Mouse (Mus musculus) cerebellum, adult 9-11 months (tissue): ENCODE measurements around the gene Tmem138.
A peak's percentile ranks its signal among the peaks of the same experiment; 100 is the strongest.

Experiments
- DNase-seq: peaks from one replicate; pipeline ENCODE4 v3.0.0; 2022

The Tmem138 gene

GRCm38 (mm10) chr19:10576690-10577561, at the start of gene Tmem138, which contains the start of gene Cyb561a3:
TSS of gene Tmem138 (minus strand) at chr19:10577362.
TSS of gene Cyb561a3 (plus strand) at chr19:10577172.
- DNase-seq: peak; percentile 91

- no peak for DNase-seq
Observed at GRCm38 (mm10) chr19:10608573-10609240, 31.5 kb upstream of the Tmem138 start.

- no peak for DNase-seq
Observed at GRCm38 (mm10) chr19:10605901-10606622, 28.9 kb upstream of the Tmem138 start.

GRCm38 (mm10) chr19:10605293-10605900, 28.2 kb upstream of the Tmem138 start, which contains the start of the genes Ddb1 and Tkfc:
TSS of gene Ddb1 (plus strand) at chr19:10605327.
TSS of gene Tkfc (minus strand) at chr19:10605654.
- DNase-seq: peak; percentile 99

DNA sequence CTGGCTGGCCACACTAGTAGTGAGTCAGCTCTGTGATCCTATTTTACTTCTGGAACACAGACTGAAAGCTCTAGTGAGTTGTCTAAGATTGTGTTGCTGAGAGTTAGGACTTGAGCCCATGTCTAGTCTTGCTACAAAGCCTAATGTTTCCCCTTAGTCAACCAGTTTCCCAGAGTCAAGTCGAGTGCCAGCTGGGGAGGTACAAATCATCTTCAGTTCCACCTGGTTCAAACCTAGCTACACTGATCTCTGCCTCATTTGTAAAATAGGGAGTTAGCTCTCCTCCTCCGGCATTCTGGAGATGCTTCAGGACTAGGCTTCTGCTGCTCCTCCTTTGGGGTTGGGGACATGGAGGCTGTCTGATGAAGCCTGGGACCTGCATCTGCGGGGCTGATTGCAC, 27.4 kb upstream of the Tmem138 start:
- peak; percentile 24 for DNase-seq

- DNase-seq: peak; percentile 57
Observed at GRCm38 (mm10) chr19:10603660-10604523, 26.7 kb upstream of the Tmem138 start.

- peak; percentile 88 for DNase-seq
Observed at GRCm38 (mm10) chr19:10602787-10603186, 25.6 kb upstream of the Tmem138 start.

DNA sequence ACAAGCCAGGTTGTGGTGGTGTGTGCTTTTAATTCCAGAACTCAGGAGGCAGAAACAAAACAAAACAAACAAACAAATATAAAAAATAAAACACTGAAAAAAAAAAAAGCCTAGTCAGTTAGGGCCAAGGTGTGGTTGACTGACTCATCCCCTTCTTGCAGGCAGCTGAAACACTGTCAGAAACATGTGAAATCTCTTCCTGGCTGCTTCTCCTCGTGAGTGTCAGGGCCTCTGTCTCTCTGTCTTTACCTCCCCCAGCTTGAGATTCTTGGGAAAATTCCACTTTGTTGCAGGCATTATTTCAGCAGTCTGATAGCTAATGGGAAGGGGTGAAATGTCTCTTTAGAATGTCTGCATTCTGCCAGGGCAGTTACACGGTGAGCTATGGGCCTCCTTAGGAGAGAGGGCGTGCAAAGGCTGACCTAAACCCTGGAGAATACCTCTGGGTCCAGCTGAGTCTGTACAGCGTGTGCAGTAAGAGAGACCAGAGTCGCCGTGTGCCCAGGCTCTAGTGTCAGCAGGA, 25.1 kb upstream of the Tmem138 start:
- DNase-seq: no peak

DNA sequence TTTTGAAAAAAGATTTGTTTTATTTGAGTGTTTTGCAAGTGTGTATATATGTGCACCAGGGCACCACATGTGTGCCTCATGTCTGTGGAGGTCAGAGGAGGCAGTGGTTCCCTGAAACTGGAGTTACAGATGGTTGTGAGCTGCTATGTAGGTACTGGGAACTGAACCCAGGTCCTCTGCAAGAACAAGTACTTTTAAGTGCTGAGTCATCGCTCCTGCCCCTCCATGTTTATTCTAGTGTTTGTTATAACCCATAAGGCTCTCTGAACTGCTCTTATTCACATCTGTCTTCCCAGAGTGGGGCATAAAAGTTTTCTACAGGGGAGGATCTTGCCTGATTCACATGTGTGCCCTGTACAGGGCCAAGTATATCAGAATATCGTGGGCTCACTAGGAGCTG, 22.5 kb upstream of the Tmem138 start:
- DNase-seq: no peak

- DNase-seq: no peak
Observed at GRCm38 (mm10) chr19:10598188-10598587, 21.0 kb upstream of the Tmem138 start.

DNA sequence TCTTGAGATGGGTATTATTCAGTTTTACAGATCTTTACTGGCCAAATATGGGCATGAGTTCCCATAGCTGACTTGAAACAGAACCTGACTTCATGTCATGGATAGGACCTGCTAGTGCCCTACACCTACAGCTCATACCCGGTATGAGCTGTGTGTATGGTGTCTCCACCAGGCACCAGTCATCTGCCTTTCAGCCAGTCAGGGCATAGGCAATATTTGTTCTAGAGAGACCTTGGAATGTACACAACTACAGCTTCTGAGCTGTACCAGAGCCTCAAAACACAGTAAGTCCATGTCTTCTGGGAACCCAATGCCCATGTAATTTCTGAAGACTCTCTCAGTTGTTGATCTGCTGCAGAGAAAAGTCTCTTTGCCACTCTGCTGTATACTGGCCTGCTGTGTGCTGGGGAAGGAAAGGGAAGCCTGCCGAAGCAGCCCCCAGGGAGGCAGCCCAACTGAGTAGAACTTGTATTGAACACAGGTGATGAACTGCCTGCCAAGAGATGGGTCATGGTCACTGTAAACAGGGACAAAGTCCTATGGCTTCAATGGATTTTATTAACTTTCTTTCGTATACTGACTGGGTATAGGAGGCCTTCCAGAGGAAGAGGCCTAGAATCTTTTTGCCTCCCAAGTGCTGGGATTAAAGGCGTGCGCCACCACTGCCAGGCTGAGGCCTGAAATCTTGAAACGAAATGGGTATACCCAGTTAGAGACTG, 14.7 kb upstream of the Tmem138 start:
- DNase-seq: no peak

DNA sequence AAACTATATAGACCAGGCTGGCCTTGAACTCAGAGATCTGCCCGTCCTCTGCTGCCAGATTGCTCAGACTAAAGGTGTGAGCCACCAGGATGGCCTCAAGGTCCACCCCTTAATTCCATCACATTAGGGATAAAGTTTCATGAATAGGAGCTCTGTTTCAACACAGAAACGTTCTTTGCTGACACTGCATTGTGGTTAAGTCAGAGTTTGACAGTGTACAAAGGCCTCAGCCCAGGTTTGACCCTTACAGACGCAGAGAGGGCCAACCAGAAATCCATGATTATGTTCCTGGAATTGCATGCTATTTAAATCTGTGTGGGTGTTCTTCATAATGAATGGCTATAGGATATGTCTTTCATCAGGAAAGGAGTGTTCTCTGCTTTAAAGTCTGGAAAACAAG, 13.1 kb upstream of the Tmem138 start:
- DNase-seq: no peak

DNA sequence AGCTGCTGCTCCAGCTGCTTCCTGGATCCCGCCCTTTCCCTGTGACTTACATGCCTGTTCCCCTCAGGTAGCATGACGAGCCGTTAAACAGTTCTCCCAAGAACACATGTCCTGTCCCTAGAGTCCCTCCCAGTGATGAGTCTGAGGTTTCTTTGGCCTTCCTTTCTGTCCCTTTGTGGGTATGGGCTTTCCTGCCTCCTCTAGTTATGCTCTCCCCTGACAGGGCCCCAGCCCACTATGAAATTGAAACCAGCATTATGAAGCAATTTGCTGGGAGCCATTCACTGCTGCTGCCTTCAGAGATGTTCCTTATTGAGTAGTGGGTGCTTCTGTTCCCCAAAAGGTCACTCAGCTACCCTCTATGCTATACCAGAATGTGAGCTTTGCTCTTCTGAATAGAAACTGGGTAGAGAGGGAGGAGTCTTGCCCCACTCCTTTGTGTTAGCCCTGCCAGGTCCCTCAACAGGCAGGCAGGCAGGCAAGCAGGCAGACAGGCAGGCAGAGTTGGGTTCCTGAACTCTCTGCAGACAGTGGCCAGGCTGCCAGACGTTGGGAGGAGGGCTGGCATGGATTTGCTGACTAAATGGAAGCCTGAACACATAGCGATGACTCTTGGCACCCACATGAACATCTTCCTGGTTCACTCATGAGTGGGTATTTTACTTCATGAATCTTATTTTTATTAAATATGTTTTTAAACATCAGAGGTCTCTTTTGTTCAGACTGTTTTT, 12.1 kb upstream of the Tmem138 start:
- no peak for DNase-seq

DNA sequence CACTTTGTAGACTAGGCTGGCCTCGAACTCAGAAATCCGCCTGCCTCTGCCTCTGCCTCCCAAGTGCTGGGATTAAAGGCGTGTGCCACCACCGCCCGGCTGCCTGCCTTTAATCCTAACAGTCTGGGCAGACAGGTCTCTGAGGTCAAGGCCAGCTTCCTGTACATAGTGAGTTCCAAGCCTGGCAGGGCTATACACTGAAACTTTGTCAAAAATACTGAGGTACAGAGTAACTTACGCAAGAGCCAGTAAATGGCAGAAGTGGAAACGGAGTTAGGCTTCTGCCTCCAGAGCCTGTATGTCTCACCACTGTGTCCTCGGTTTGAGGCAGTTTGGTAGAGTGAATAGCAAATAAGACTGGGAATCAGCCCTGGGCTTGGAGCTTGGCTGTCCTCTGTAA, 10.1 kb upstream of the Tmem138 start:
- no peak for DNase-seq

- no peak for DNase-seq
Observed at GRCm38 (mm10) chr19:10585112-10585511, 8.0 kb upstream of the Tmem138 start.

DNA sequence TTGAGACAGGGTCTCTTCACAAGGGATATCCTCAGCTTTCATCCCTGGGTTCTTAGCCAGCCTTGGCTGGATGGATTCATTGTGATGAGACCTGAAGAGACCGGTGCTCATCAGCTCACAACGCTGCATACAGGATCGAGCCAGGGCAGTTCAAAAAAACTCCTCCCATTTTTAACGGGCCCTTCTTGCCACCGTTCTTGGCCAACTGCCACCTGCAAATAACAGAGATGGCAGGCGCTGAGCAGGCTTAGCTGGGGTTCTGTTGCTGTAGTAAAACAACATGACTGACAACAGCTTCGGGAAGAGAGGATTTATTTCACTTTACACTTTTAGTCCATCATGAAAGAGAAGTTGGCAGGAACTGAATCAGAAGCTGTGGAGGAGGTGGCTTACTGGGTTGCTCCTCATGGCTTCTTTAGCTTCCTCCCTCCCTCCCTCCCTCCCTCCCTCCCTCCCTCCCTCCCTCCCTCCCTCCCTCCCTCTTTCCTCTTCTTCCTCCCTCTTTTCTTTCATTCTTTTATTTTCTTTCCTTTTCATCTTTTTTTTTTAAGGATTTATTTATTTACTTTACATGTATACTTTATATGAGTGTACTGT, 6.5 kb upstream of the Tmem138 start:
- no peak for DNase-seq

DNA sequence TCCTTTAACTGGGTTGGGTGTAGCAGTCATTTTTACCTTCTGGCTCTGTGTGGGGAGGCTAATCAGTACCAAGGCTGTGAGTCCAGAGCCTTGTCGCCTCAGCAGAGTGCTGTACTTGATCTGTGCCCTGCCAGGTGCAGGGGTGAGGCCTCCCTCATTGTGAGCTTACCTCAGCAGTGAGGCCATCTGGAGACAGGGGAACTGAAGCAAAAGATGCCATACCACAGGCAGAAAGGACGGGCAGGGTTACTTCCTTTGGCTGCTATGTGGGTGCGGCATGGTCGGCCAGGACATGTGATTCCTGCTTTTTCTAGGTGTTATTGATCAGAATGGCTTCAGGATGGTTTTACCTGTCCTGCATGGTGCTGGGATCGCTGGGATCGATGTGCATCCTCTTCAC, 4.8 kb upstream of the Tmem138 start:
- no peak for DNase-seq

- no peak for DNase-seq
Observed at GRCm38 (mm10) chr19:10580761-10581160, 3.6 kb upstream of the Tmem138 start.

DNA sequence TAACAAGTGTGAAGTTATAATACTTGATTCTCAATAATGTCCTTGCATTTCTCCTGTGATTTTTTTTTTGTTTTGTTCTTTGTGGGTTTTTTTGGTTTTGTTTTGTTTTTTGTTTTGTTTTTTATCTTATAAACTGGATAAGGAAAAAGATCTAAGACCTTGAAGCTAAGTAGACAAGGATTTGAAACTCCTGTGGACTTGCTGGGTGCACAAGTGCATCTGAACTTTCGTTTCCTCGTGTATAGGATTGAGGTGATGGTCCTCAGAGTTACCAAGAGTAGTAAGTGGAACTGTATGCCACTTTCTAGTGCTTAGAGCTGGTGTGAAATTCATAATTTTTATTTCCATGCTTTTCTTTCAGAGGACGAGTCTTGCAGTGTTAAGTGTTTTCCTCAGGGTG, 2.9 kb upstream of the Tmem138 start:
- no peak for DNase-seq

DNA sequence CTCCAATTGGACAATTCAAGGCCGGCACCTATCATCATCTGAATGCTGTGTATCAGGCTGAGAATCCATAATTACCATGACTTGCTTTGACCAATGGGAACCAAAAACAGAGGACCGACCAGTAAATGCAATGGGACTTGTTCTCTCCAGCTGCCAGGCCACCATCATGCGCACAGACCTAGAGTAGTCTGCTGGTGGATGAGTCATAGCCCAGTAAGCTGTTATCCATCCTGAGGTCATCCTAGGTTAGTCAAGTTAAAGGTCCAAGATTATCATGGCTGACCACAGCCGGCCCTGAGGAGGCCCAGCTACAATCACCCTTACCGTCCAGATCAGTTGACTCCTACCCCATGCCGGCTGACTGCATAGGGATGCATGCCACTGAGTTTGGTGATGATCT, 7.5 kb downstream of the Tmem138 start:
- DNase-seq: no peak
